Mouse (Mus musculus): ENCODE measurements around the gene Fars2.

- TF ChIP-seq CTCF (IDR thresholded peaks at IDR 0.05; ENCODE audit: low read depth, low read length): no peak
- no peak for TF ChIP-seq GATA1 (IDR thresholded peaks at IDR 0.05; ENCODE audit: borderline replicate concordance, low read length)
- TF ChIP-seq GATA2 (IDR thresholded peaks at IDR 0.05; ENCODE audit: borderline replicate concordance, low read depth, low read length): no peak
- no peak for TF ChIP-seq TAL1 (conservative IDR thresholded peaks at IDR 0.05; ENCODE audit: low read depth, low read length)
- no peak for TF ChIP-seq POLR2AphosphoS5 (IDR thresholded peaks at IDR 0.05; ENCODE audit: insufficient replicate concordance, low read depth, low read length)
Measured at GRCm38 (mm10) chr13:36174772-36175171, 57.6 kb downstream of the Fars2 start.
